Mouse (Mus musculus) liver, adult 2 months (tissue): ENCODE measurements at regions not wholly inside any gene's neighbourhood (a gene's known extent, or its start where the extent isn't known, plus 50 kb on each side); places are given as distances from the start of the nearest gene placed in this dataset.

ENCODE experiments used
- DNase-seq: peaks from one replicate; pipeline ENCODE4 v3.0.0-alpha.2; 2011; ENCODE audit warnings: low read depth, low spot score; ENCODE audit errors: extremely low read depth
- H3K27ac ChIP-seq: fragments of 200-500 bp; replicated peaks from 2 replicates; pipeline ENCODE4 v1.5.1; 2012; ENCODE audit warnings: low read depth, mild to moderate bottlenecking, control low read depth, inconsistent platforms, low read length; ENCODE audit not compliant: insufficient read depth
- H3K27me3 ChIP-seq: fragments of 200-500 bp; 2 replicates; pipeline ENCODE4 v1.6.1; 2012; ENCODE audit warnings: mild to moderate bottlenecking, moderate library complexity, low read length, inconsistent platforms; ENCODE audit not compliant: control insufficient read depth, insufficient read depth
- H3K36me3 ChIP-seq: fragments of 200-500 bp; 2 replicates; pipeline ENCODE4 v1.6.1; 2012; ENCODE audit warnings: low read length, inconsistent platforms; ENCODE audit not compliant: control insufficient read depth, insufficient read depth
- H3K4me1 ChIP-seq: fragments of 200-500 bp; 2 replicates; pipeline ENCODE4 v1.6.1; 2011; ENCODE audit warnings: low read length; ENCODE audit not compliant: control insufficient read depth, insufficient read depth
- H3K4me3 ChIP-seq: fragments of 200-500 bp; 2 replicates; pipeline ENCODE4 v1.5.1; 2011; ENCODE audit warnings: low read depth, mild to moderate bottlenecking, control low read depth, low read length, moderate library complexity; ENCODE audit not compliant: insufficient read depth
- H3K79me2 ChIP-seq: fragments of 200-500 bp; 2 replicates; pipeline ENCODE4 v1.6.1; 2012; ENCODE audit warnings: inconsistent platforms, mild to moderate bottlenecking, low read length, moderate library complexity; ENCODE audit not compliant: control insufficient read depth, insufficient read depth
- H3K9ac ChIP-seq: fragments of 200-500 bp; 2 replicates; pipeline ENCODE4 v1.6.1; 2012; ENCODE audit warnings: low read depth, mild to moderate bottlenecking, control low read depth, inconsistent platforms, low read length
- CTCF ChIP-seq: fragments of 200-500 bp; IDR thresholded peaks from 2 replicates; pipeline ENCODE4 v1.5.1; 2011; ENCODE audit warnings: low read depth, low read length, control low read depth
- POLR2A ChIP-seq: fragments of 200-500 bp; IDR thresholded peaks from 2 replicates; pipeline ENCODE4 v1.6.1; 2011; ENCODE audit warnings: low read length, control low read depth; ENCODE audit not compliant: insufficient read depth; ENCODE audit errors: extremely low read depth
- WGBS: fragments of 180-500 bp; shearing (Covaris S2); methylation state at CpG from one replicate; pipeline ENCODE4 v1.1.7; 2018; 5-methylcytosine and 5-hydroxymethylcytosine counted together

DNA sequence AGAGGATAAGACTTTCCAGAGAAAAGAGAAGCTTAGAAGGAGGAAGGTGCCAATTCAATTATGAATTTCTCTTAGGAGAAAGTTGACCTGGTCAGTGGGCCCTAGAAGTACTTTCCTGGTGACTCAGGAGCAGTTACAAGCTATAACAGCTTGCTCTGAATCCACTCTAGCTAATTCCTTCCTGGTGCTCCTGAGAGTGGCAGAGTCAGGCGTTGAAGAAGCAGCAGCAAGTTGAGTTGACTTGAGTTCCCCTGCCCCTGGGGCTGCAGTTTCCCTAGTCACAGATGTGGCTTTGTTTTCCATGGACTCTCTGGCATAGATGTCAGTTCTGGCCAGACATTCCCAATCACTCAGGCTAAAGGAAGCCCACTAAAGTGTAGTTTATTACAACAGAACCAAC is 85.9 kb downstream of the Osr1 start:
- WGBS, result 42% methylated on average over 1 of the region's 1 CpGs
- TF ChIP-seq POLR2A (no peak), CTCF (no peak)
- no peak overlapping the region for H3K27ac ChIP-seq
- H3K4me3 ChIP-seq, result no peak overlapping the region
- H3K79me2 ChIP-seq, result no peaks in the 10 kb centered on the region
- no peaks in the 10 kb centered on the region for H3K4me1 ChIP-seq
- DNase-seq, result no peak
- H3K36me3 ChIP-seq, result no peaks in the 10 kb centered on the region
- no peaks in the 10 kb centered on the region for H3K27me3 ChIP-seq
- no peak overlapping the region for H3K9ac ChIP-seq

DNA sequence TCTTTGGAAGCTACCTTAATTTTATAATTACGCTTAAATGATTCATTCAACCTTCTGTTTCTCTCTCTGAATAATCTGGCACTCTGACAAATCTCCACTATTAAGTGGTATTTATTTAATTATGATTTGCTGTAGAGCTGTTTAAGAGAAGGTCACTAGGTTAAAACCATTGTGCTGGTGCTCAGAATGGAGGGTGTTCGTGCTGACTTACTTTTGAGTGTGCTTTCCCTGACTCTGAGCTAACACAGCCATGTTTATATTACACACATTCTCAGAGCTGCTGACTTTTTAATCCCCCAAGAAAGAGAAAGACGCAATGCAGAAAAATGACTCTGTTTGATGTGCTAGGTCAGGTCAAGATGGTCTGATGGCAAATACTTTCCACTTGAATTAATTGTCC is 86.4 kb downstream of the Osr1 start:
- no peak for DNase-seq
- Histone ChIP-seq H3K27ac (no peak overlapping the region), H3K9ac (no peak overlapping the region), H3K79me2 (no peaks in the 10 kb centered on the region), H3K4me1 (no peaks in the 10 kb centered on the region), H3K27me3 (no peaks in the 10 kb centered on the region), H3K36me3 (no peaks in the 10 kb centered on the region), H3K4me3 (no peak overlapping the region)
- 42% methylated on average over 3 of the region's 3 CpGs for WGBS
- no peak for TF ChIP-seq CTCF
- no peak for TF ChIP-seq POLR2A

- Histone ChIP-seq H3K27me3 (no peaks in the 10 kb centered on the region), H3K4me1 (no peaks in the 10 kb centered on the region), H3K4me3 (no peak overlapping the region), H3K27ac (no peak overlapping the region), H3K9ac (no peak overlapping the region), H3K79me2 (no peaks in the 10 kb centered on the region), H3K36me3 (no peaks in the 10 kb centered on the region)
- TF ChIP-seq CTCF, result no peak
- TF ChIP-seq POLR2A, result no peak
- WGBS, result 18% methylated on average over 8 of the region's 8 CpGs
- DNase-seq, result no peak
Observed at GRCm38 (mm10) chr12:9657199-9657766, 87.4 kb downstream of the Osr1 start.

GRCm38 (mm10) chr12:9657793-9658192 is 87.9 kb downstream of the Osr1 start:
- H3K4me3 ChIP-seq, result no peak overlapping the region
- no peaks in the 10 kb centered on the region for H3K4me1 ChIP-seq
- H3K27ac ChIP-seq, result no peak overlapping the region
- H3K9ac ChIP-seq, result no peak overlapping the region
- H3K36me3 ChIP-seq, result no peaks in the 10 kb centered on the region
- H3K79me2 ChIP-seq, result no peaks in the 10 kb centered on the region
- no peak for DNase-seq
- no peaks in the 10 kb centered on the region for H3K27me3 ChIP-seq
- no peak for TF ChIP-seq CTCF
- TF ChIP-seq POLR2A, result no peak
- 44% methylated on average over 8 of the region's 8 CpGs for WGBS

GRCm38 (mm10) chr12:9660299-9660698 is 90.4 kb downstream of the Osr1 start:
- Histone ChIP-seq H3K36me3 (no peaks in the 10 kb centered on the region), H3K27ac (no peak overlapping the region), H3K79me2 (no peaks in the 10 kb centered on the region), H3K4me3 (no peak overlapping the region), H3K27me3 (no peaks in the 10 kb centered on the region), H3K4me1 (no peaks in the 10 kb centered on the region), H3K9ac (no peak overlapping the region)
- no peak for DNase-seq
- 24% methylated on average over 1 of the region's 1 CpGs for WGBS
- no peak for TF ChIP-seq POLR2A
- no peak for TF ChIP-seq CTCF

GRCm38 (mm10) chr12:9688776-9689175 is 118.9 kb downstream of the Osr1 start:
- Histone ChIP-seq H3K27me3 (no peaks in the 10 kb centered on the region), H3K79me2 (no peaks in the 10 kb centered on the region), H3K4me3 (no peak overlapping the region), H3K9ac (no peak overlapping the region), H3K36me3 (no peaks in the 10 kb centered on the region), H3K4me1 (no peaks in the 10 kb centered on the region), H3K27ac (no peak overlapping the region)
- TF ChIP-seq CTCF, result no peak
- TF ChIP-seq POLR2A, result no peak
- no peak for DNase-seq
